Mouse (Mus musculus) stomach, embryonic 14.5 days (tissue): ENCODE results near the gene Elmsan1. TPM values are rescaled to one million over a fixed set of nuclear protein-coding genes. Genes with fewer than 3 reads are reported as not detected.
A peak's percentile ranks its signal among the peaks of the same experiment; 100 is the strongest.

Experiments
- ATAC-seq: fragments of 200-750 bp; cut with Nextera tagmentation; 2 replicates; pipeline ENCODE4 v1.8.0; 2017; ENCODE audit warnings: low read depth, moderate TSS enrichment; ENCODE audit not compliant: insufficient number of reproducible peaks, insufficient read depth, low FRiP score
- H3K27ac ChIP-seq: fragments of 300-500 bp; sonication (generic); 2 replicates; pipeline ENCODE4 v1.5.1; 2014; ENCODE audit warnings: mild to moderate bottlenecking, low read length, moderate library complexity, mixed read lengths
- H3K27me3 ChIP-seq: fragments of 300-500 bp; sonication (generic); 2 replicates; pipeline ENCODE4 v1.6.1; 2014; ENCODE audit warnings: low read length, control low read depth, mixed read lengths; ENCODE audit not compliant: control insufficient read depth, insufficient read depth
- H3K36me3 ChIP-seq: fragments of 300-500 bp; sonication (generic); 2 replicates; pipeline ENCODE4 v1.6.1; 2014; ENCODE audit warnings: mild to moderate bottlenecking, control low read depth, low read length, moderate library complexity, mixed read lengths; ENCODE audit not compliant: control insufficient read depth, insufficient read depth
- H3K4me1 ChIP-seq: fragments of 300-500 bp; sonication (generic); 2 replicates; pipeline ENCODE4 v1.6.1; 2014; ENCODE audit warnings: low read length, control low read depth, mixed read lengths; ENCODE audit not compliant: control insufficient read depth, insufficient read depth
- H3K4me2 ChIP-seq: fragments of 300-500 bp; sonication (generic); replicated peaks from 2 replicates; pipeline ENCODE4 v1.6.1; 2014; ENCODE audit warnings: low read depth, low read length, control low read depth
- H3K4me3 ChIP-seq: fragments of 300-500 bp; sonication (generic); 2 replicates; pipeline ENCODE4 v1.5.1; 2014; ENCODE audit warnings: low read depth, low read length, control low read depth
- H3K9ac ChIP-seq: fragments of 300-500 bp; sonication (generic); replicated peaks from 2 replicates; pipeline ENCODE4 v1.6.1; 2014; ENCODE audit warnings: low read depth, mild to moderate bottlenecking, control low read depth, low read length, moderate library complexity, mixed read lengths
- H3K9me3 ChIP-seq: fragments of 300-500 bp; sonication (generic); 2 replicates; pipeline ENCODE4 v1.6.1; 2016; ENCODE audit warnings: low read depth, low read length, control low read depth; ENCODE audit not compliant: control insufficient read depth
- WGBS: fragments of 180-500 bp; shearing (Covaris S2); extraction: QIAGEN DNeasy Blood & Tissue Kit; methylation state at CpG from one replicate; pipeline ENCODE4 v1.1.7; 2014; 5-methylcytosine and 5-hydroxymethylcytosine counted together
- polyA plus RNA-seq: library from polyadenylated mRNA; unstranded; fragments of >200 nt; fragmentation: Nextera tagmentation; extraction: Ambion mirVana; gene quantifications from 2 replicates; pipeline ENCODE4 v1.2.1, GENCODE M21; 2014

Elmsan1 gene
- polyA plus RNA-seq, 1 experiment from 2014 or later = 10.2 TPM

- no peak overlapping the region for H3K4me3 ChIP-seq
- WGBS = 91% methylated on average over 11 of the region's 11 CpGs
- H3K4me2 ChIP-seq = no peak overlapping the region
- H3K27ac ChIP-seq = no peak overlapping the region
- H3K4me1 ChIP-seq = peaks cover 24% of the 10 kb centered on the region; the same call in 1 of the 2 replicates
- no peak overlapping the region for H3K9ac ChIP-seq
- no peaks in the 10 kb centered on the region for H3K9me3 ChIP-seq
- H3K27me3 ChIP-seq = no peaks in the 10 kb centered on the region
- H3K36me3 ChIP-seq = no peaks in the 10 kb centered on the region; the same call in 1 of the 2 replicates
- ATAC-seq = no peak
These were observed 8.4 kb downstream of the Elmsan1 start for GRCm38 (mm10) chr12:84210288-84210687.

DNA sequence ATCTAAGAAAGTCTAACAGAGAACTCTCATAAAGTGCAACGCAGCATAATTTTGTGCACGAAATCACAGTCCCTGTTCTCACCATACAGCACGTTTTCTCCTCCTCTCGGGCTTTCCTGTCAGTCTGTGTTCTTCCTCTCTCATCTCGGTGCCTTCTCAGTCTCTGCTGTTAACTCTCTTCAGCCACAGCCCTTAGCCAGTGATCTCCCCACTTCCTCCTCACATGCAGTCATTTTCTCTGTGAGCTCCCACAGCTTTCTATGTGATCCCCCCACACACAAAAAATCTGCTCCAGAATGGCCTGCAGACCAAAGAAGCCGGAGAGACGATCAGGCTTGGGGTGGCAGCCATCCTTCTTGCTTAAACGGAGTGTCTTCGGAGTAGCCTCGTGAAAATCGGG lies 9.6 kb downstream of the Elmsan1 start:
- Histone ChIP-seq H3K4me1 (peaks cover 26% of the 10 kb centered on the region; the same call in 1 of the 2 replicates), H3K4me2 (no peak overlapping the region), H3K27ac (no peak overlapping the region), H3K4me3 (no peak overlapping the region), H3K36me3 (no peaks in the 10 kb centered on the region; the same call in 1 of the 2 replicates), H3K9ac (no peak overlapping the region), H3K9me3 (no peaks in the 10 kb centered on the region), H3K27me3 (no peaks in the 10 kb centered on the region)
- ATAC-seq = no peak
- WGBS = 83% methylated on average over 11 of the region's 11 CpGs

GRCm38 (mm10) chr12:84207209-84207817 lies 11.4 kb downstream of the Elmsan1 start:
- no peak overlapping the region for H3K4me3 ChIP-seq
- no peak overlapping the region for H3K27ac ChIP-seq
- no peak overlapping the region for H3K4me2 ChIP-seq
- WGBS = 85% methylated on average over 18 of the region's 18 CpGs
- ATAC-seq = no peak
- no peaks in the 10 kb centered on the region for H3K9me3 ChIP-seq
- peaks cover 35% of the 10 kb centered on the region for H3K4me1 ChIP-seq
- no peaks in the 10 kb centered on the region for H3K27me3 ChIP-seq
- no peak overlapping the region for H3K9ac ChIP-seq
- no peaks in the 10 kb centered on the region; the same call in 1 of the 2 replicates for H3K36me3 ChIP-seq

DNA sequence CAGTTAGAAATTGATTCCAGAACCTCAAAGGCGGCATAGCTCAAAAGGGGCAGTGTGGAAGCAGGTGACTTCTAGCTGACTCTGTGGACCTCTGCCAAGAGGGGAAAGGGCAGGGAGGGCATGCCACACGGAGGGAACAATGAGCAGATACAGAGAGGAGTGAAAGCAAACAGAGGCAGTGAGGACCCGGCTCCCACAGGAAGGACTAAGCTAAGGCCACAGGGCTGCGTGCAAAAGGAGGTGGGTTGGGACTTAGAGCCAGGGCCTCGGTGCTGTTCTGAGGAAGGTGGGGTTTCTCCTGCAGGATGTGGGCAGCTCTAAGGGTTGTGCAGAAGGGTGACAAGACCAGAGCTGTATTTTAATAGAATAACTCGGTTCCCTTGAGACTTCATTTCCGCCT lies 12.2 kb downstream of the Elmsan1 start:
- Histone ChIP-seq H3K9me3 (no peaks in the 10 kb centered on the region), H3K27ac (no peak overlapping the region), H3K4me1 (peaks cover 36% of the 10 kb centered on the region), H3K4me3 (no peak overlapping the region), H3K36me3 (no peaks in the 10 kb centered on the region; the same call in 1 of the 2 replicates), H3K9ac (no peak overlapping the region), H3K4me2 (no peak overlapping the region), H3K27me3 (no peaks in the 10 kb centered on the region)
- 43% methylated on average over 7 of the region's 7 CpGs for WGBS
- ATAC-seq = 0 out of 2 replicates have a peak, but pooled peaks have one; percentile 44

GRCm38 (mm10) chr12:84205659-84206185 lies 13.0 kb downstream of the Elmsan1 start:
- H3K9ac ChIP-seq = no peak overlapping the region
- no peak overlapping the region for H3K4me3 ChIP-seq
- H3K9me3 ChIP-seq = no peaks in the 10 kb centered on the region
- no peak for ATAC-seq
- peaks cover 38% of the 10 kb centered on the region for H3K4me1 ChIP-seq
- no peak overlapping the region for H3K27ac ChIP-seq
- 80% methylated on average over 10 of the region's 10 CpGs for WGBS
- H3K36me3 ChIP-seq = no peaks in the 10 kb centered on the region; the same call in 1 of the 2 replicates
- no peak overlapping the region for H3K4me2 ChIP-seq
- no peaks in the 10 kb centered on the region for H3K27me3 ChIP-seq

- Histone ChIP-seq H3K27ac (no peak overlapping the region), H3K9me3 (no peaks in the 10 kb centered on the region), H3K27me3 (no peaks in the 10 kb centered on the region), H3K36me3 (no peaks in the 10 kb centered on the region), H3K4me2 (no peak overlapping the region), H3K9ac (no peak overlapping the region), H3K4me1 (peaks cover 38% of the 10 kb centered on the region), H3K4me3 (no peak overlapping the region)
- no peak for ATAC-seq
- 91% methylated on average over 8 of the region's 8 CpGs for WGBS
These were observed 14.0 kb downstream of the Elmsan1 start for GRCm38 (mm10) chr12:84204662-84205061.

- WGBS = 45% methylated on average over 7 of the region's 7 CpGs
- Histone ChIP-seq H3K9me3 (no peaks in the 10 kb centered on the region), H3K36me3 (no peaks in the 10 kb centered on the region), H3K4me2 (no peak overlapping the region), H3K27me3 (no peaks in the 10 kb centered on the region), H3K4me3 (no peak overlapping the region), H3K27ac (peak overlapping the region; percentile 53; the same call in 1 of the 2 replicates), H3K9ac (no peak overlapping the region), H3K4me1 (peaks cover 37% of the 10 kb centered on the region)
- ATAC-seq = peak; percentile 53; the same call in 1 of the 2 replicates
These were observed 14.9 kb downstream of the Elmsan1 start for GRCm38 (mm10) chr12:84203778-84204216.

- no peak overlapping the region for H3K4me3 ChIP-seq
- peak; percentile 70; the same call in 1 of the 2 replicates for ATAC-seq
- WGBS = 58% methylated on average over 7 of the region's 7 CpGs
- H3K36me3 ChIP-seq = no peaks in the 10 kb centered on the region
- H3K9me3 ChIP-seq = no peaks in the 10 kb centered on the region
- peaks cover 42% of the 10 kb centered on the region for H3K4me1 ChIP-seq
- H3K9ac ChIP-seq = no peak overlapping the region
- H3K27ac ChIP-seq = peak overlapping the region; percentile 53; the same call in 1 of the 2 replicates
- H3K4me2 ChIP-seq = no peak overlapping the region
- no peaks in the 10 kb centered on the region for H3K27me3 ChIP-seq
These were observed 15.4 kb downstream of the Elmsan1 start for GRCm38 (mm10) chr12:84203170-84203777.
